Mouse (Mus musculus) kidney, embryonic 16.5 days (tissue): ENCODE data around the gene Vmn1r61. TPM values are rescaled to one million over a fixed set of nuclear protein-coding genes. Genes with fewer than 3 reads are reported as not detected.

Source experiments
- ATAC-seq: fragments of 200-750 bp; cut with Nextera tagmentation; 2 replicates; pipeline ENCODE4 v1.8.0; 2017; ENCODE audit warnings: moderate TSS enrichment; ENCODE audit not compliant: low FRiP score, low TSS enrichment
- H3K27ac ChIP-seq: fragments of 300-500 bp; sonication (generic); 2 replicates; pipeline ENCODE4 v1.5.1; 2014; ENCODE audit warnings: low read length
- H3K27me3 ChIP-seq: fragments of 300-500 bp; sonication (generic); 2 replicates; pipeline ENCODE4 v1.6.1; 2014; ENCODE audit warnings: low read length, control low read depth, mixed read lengths; ENCODE audit not compliant: insufficient read depth
- H3K36me3 ChIP-seq: fragments of 300-500 bp; sonication (generic); 2 replicates; pipeline ENCODE4 v1.6.1; 2014; ENCODE audit warnings: low read length, control low read depth, mixed read lengths; ENCODE audit not compliant: insufficient read depth
- H3K4me1 ChIP-seq: fragments of 300-500 bp; sonication (generic); 2 replicates; pipeline ENCODE4 v1.6.1; 2014; ENCODE audit warnings: low read length, control low read depth, mixed read lengths; ENCODE audit not compliant: insufficient read depth
- H3K4me2 ChIP-seq: fragments of 300-500 bp; sonication (generic); replicated peaks from 2 replicates; pipeline ENCODE4 v1.6.1; 2014; ENCODE audit warnings: low read depth, low read length
- H3K4me3 ChIP-seq: fragments of 300-500 bp; sonication (generic); 2 replicates; pipeline ENCODE4 v1.5.1; 2014; ENCODE audit warnings: mild to moderate bottlenecking, low read length
- H3K9ac ChIP-seq: fragments of 300-500 bp; sonication (generic); replicated peaks from 2 replicates; pipeline ENCODE4 v1.6.1; 2014; ENCODE audit warnings: low read length
- H3K9me3 ChIP-seq: fragments of 300-500 bp; sonication (generic); 2 replicates; pipeline ENCODE4 v1.6.1; 2016; ENCODE audit warnings: low read length, control low read depth
- polyA plus RNA-seq: library from polyadenylated mRNA; unstranded; fragments of >200 nt; fragmentation: Nextera tagmentation; extraction: Ambion mirVana; gene quantifications from 2 replicates; pipeline ENCODE4 v1.2.1, GENCODE M21; 2015

Gene Vmn1r61
- not detected in 2 replicates for polyA plus RNA-seq

- Histone ChIP-seq H3K27me3 (no peaks in the 10 kb centered on the region), H3K36me3 (no peaks in the 10 kb centered on the region), H3K4me2 (no peak within 1 kb of the TSS), H3K9me3 (peaks cover 5% of the 10 kb centered on the region), H3K27ac (no peak within 1 kb of the TSS), H3K4me1 (no peaks in the 10 kb centered on the region), H3K9ac (no peak within 1 kb of the TSS), H3K4me3 (no peak within 1 kb of the TSS)
- ATAC-seq = no peak
Observed at GRCm38 (mm10) chr7:5613195-5613594, at the start of gene Vmn1r61. Gene Vmn1r61 (minus strand): TSS chr7:5613295.

Other genes starting within 250 kb of the Vmn1r61 start
- not detected in 2 replicates for gene Vmn1r58, start 199.9 kb downstream of the Vmn1r61 start, polyA plus RNA-seq
- gene Vmn1r59, start 156.5 kb downstream of the Vmn1r61 start, polyA plus RNA-seq = not detected in 2 replicates
- gene Vmn2r28, start 119.3 kb downstream of the Vmn1r61 start, polyA plus RNA-seq = not detected in 2 replicates
- not detected in 2 replicates for gene Vmn1r60, start 66.0 kb downstream of the Vmn1r61 start, polyA plus RNA-seq
- gene Vmn1r62, start 60.3 kb upstream of the Vmn1r61 start, polyA plus RNA-seq = not detected in 2 replicates
- gene Vmn1r63, start 192.2 kb upstream of the Vmn1r61 start, polyA plus RNA-seq = not detected in 2 replicates